Mouse (Mus musculus) gastrocnemius, adult 2 months (tissue): ENCODE measurements around the gene Ufsp1. TPM values are rescaled to one million over a fixed set of nuclear protein-coding genes. Genes with fewer than 3 reads are reported as not detected.

Experiments used
- DNase-seq: peaks from one replicate; pipeline ENCODE4 v3.0.0; 2022
- H3K27ac ChIP-seq: fragments of 200-600 bp; 2 replicates; pipeline ENCODE4 v1.8.1; 2022; ENCODE audit warnings: mild to moderate bottlenecking
- H3K4me3 ChIP-seq: fragments of 200-600 bp; 2 replicates; pipeline ENCODE4 v1.8.1; 2022; ENCODE audit warnings: mild to moderate bottlenecking, moderate library complexity
- CTCF ChIP-seq: fragments of 200-600 bp; IDR thresholded peaks from 2 replicates; pipeline ENCODE4 v1.8.1; 2022; ENCODE audit warnings: antibody characterized with exemption, mild to moderate bottlenecking, moderate library complexity
- intact Hi-C: fragments of 180-260 bp; cut with DNase I; formaldehyde crosslinking; loops from one replicate; pipeline ENCODE4 v1.15.1; 2025
- microRNA-seq: library from miRNA; unstranded; fragments of <30 nt; microRNA quantifications from one replicate; pipeline ENCODE4 v1.2.0, GENCODE M21; 2021
- total RNA-seq, 2 experiments: library from RNA; stranded (reverse); gene quantifications; 2 replicates each; pipeline ENCODE4 v1.2.3; 2021

Ufsp1 gene
- total RNA-seq, 2 experiments from 2014 or later: 14.2 to 15.1 TPM

DNA sequence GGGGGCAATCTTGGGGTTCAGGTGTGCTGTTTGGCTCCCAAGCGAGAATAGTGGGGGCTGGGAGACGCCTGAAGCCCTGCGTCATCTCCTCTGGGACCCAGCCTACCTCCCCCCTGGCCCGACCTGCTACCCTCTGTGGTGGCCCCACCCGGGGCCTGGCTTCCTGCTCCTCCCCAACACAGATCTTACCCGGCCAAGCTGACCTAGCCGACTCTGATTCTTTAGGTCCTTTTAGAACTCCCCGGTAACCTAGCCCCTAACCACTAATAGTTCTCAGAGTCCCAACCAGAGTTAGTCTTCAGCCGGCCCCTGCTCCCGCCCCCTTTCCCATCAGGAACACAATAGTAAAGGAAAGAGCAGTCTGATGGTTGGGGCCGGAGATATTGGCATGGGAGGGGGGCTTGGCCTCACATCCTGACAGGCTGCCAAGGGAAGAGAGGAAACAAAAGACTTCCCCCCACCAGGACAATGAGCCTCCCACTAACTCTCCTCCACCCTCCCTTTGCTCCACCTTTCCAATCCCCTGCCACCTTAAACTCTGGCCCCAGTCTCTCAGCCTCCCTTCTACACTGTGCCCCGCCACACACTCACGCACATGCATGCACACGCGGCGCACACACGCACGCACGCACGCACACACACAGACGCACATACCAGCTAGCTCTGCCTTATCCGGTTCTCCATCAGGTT is 45.0 kb downstream of the Ufsp1 start:
- Histone ChIP-seq H3K27ac (peak overlapping the region; percentile 92), H3K4me3 (peak overlapping the region; percentile 77)
- intact Hi-C loops: loop anchor here (10.0 kb wide), 1 partner anchor 165 kb away; the partner anchor contains the start of gene Pop7
- DNase-seq: peak; percentile 68
- TF ChIP-seq CTCF: no peak

DNA sequence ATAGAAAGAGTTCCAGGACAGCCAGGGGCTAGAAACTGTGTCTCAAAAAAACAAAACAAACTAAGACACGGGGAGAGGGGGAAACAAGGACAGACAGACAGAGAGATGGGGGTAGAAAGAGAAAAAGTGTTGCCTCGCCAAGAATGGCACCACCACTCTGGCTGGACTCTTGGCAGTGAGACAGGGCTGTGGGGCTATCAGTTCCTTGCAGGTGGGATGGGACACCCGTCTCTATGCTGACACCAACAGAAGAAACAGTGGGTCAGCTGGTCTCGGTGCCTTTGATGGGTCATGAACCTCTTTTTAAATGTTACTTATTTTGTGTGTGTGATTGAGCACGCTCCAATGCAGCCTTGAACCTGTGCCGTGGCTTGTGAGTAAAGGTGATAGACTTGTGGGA is 45.8 kb downstream of the Ufsp1 start:
- H3K27ac ChIP-seq: peak overlapping the region; percentile 92
- TF ChIP-seq CTCF: no peak
- no peak for DNase-seq
- H3K4me3 ChIP-seq: no peak overlapping the region; the same call in 1 of the 2 replicates
- intact Hi-C loops: loop anchor here (10.0 kb wide), 1 partner anchor 445 kb away; the partner anchor contains the start of genes Mepce and Zcwpw1

DNA sequence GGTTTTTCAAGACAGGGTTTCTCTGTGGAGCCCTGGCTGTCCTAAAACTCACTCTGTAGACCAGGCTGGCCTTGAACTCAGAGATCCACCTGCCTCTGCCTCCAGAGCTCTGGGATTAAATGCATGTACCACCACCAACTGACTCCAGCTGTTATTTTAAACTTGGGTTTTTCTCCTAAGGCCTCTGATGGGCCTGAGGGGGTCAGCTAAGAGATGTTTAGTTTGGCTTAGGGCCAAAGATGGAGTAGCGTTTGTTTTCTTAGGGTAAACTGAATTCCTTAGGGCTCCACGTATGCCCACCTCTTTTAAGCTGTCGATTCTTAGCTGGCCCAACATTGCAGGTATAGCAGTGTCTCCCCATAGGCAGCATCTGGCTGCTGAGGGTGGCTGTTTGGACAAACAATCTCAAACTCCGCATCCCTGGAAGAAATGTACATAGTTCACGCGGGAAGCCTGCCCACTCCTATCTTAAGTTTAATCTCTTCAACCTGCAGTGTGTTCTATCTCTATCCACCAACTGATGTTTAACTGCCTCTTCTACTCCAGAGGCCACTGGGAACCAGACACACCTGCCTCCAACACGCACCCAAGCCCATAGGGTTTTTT is 48.1 kb downstream of the Ufsp1 start:
- no peak for DNase-seq
- TF ChIP-seq CTCF: no peak
- no peak overlapping the region for H3K27ac ChIP-seq
- no peak overlapping the region for H3K4me3 ChIP-seq
- intact Hi-C loops: loop anchor here (10.0 kb wide), 1 partner anchor 442 kb away; the partner anchor contains the start of genes Mepce and Zcwpw1

DNA sequence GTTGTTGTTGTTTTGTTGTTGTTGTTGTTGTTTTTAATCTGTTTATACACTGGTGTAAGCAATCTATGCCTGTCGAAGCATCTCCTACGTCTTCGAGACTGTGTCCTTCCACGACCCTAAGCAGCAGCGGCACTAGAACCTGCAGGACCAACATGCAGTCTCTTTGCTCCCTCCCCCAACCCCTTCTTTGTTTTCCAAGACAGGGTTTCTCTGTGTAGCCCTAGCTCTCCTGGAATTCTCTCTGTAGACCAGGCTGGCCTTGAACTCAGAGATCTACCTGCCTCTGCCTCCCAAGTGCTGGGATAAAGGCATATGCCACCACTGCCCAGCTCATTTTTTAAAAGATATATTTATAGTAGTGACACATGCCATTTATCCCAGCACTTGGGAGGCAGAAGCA is 49.0 kb downstream of the Ufsp1 start:
- DNase-seq: no peak
- no peak for TF ChIP-seq CTCF
- Histone ChIP-seq H3K4me3 (no peak overlapping the region), H3K27ac (no peak overlapping the region)
- intact Hi-C loops: loop anchor here (10.0 kb wide), 1 partner anchor 441 kb away; the partner anchor contains the start of genes Mepce and Zcwpw1

DNA sequence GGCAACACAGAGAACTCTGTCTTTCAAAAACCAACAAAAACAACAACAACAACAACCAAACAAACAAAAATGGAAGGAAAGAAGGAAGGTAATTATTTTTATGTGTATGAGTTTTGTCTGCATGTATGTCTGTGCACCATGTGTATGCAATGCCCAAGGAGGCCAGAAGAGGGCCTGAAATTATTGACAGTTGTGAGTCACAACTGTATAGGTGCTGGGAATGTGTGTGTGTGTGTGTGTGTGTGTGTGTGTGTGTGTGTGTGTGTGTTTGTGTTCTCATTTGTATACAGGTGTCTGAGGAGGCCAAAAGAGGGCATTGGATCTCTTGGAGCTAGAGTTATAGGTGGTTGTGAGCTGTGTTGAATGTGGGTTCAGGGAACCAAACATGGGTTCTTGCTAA is 49.4 kb downstream of the Ufsp1 start:
- intact Hi-C loops: loop anchor here (10.0 kb wide), 1 partner anchor 441 kb away; the partner anchor contains the start of genes Mepce and Zcwpw1
- no peak; the same call in 1 of the 2 replicates for TF ChIP-seq CTCF
- no peak for DNase-seq
- H3K27ac ChIP-seq: no peak overlapping the region
- H3K4me3 ChIP-seq: no peak overlapping the region

Small RNA genes within 50 kb of the gene (microRNA-seq; reads per million reads assigned to microRNA genes)
- gene Mir7036 (not detected), gene Mir8116 (not detected)

Other genes with a start within 250 kb of the Ufsp1 start
- gene Ap1s1, start 248.5 kb upstream of the Ufsp1 start, total RNA-seq: 10 to 100 TPM; 12.4 to 19.2 TPM
- 1 to 10 TPM; 2.5 to 2.8 TPM for gene Serpine1, start 222.4 kb upstream of the Ufsp1 start, total RNA-seq
- 1 to 10 TPM; 7.5 to 9.3 TPM for gene Trim56, start 178.4 kb upstream of the Ufsp1 start, total RNA-seq
- gene Muc3, start 145.3 kb upstream of the Ufsp1 start, total RNA-seq: not detected
- gene Muc3a, start 82.2 kb upstream of the Ufsp1 start, total RNA-seq: under 1 TPM; 0.13 to 0.28 TPM
- 10 to 100 TPM; 13.7 to 17.9 TPM for gene Ache, start 7.1 kb upstream of the Ufsp1 start, total RNA-seq
- 10 to 100 TPM; 38.7 to 46.2 TPM for gene Srrt, start 13.0 kb downstream of the Ufsp1 start, total RNA-seq
- 1 to 10 TPM; 2.1 to 3.1 TPM for gene Trip6, start 19.8 kb downstream of the Ufsp1 start, total RNA-seq
- 1 to 10 TPM; 2.0 to 2.4 TPM for gene Slc12a9, start 39.0 kb downstream of the Ufsp1 start, total RNA-seq
- gene Ephb4, start 55.5 kb downstream of the Ufsp1 start, total RNA-seq: 10 to 100 TPM; 12.5 to 15.5 TPM
- under 1 TPM in 1 of 2 experiments, not detected in 1; 0.03 TPM for gene Zan, start 182.4 kb downstream of the Ufsp1 start, total RNA-seq
- gene Pop7, start 207.9 kb downstream of the Ufsp1 start, total RNA-seq: 10 to 100 TPM; 11.3 to 11.4 TPM
- gene Gigyf1, start 223.9 kb downstream of the Ufsp1 start, total RNA-seq: 10 to 100 TPM; 20.9 to 24.7 TPM
- gene Epo, start 238.6 kb downstream of the Ufsp1 start, total RNA-seq: not detected
- 100 to 1,000 TPM; 118 to 148 TPM for gene Gnb2, start 238.9 kb downstream of the Ufsp1 start, total RNA-seq